Mouse (Mus musculus) MEL (cell line): ENCODE results near the gene Arhgef25.

ENCODE experiments used
- CHD1 ChIP-seq: IDR thresholded peaks from 2 replicates; pipeline ENCODE4 v1.6.1; 2012; ENCODE audit warnings: low read depth, mild to moderate bottlenecking, inconsistent platforms, low read length, improper control_type of control experiment
- CTCF ChIP-seq, 3 experiments: IDR thresholded peaks in 2 of 3; conservative IDR thresholded peaks in 1 of 3; 2 replicates each; pipeline ENCODE4 v1.5.1; 2011 to 2012; ENCODE audit warnings: low read length in 3 of 3, low read depth in 2 of 3, mild to moderate bottlenecking in 2 of 3, improper control_type of control experiment in 1 of 3, inconsistent platforms in 1 of 3, mixed read lengths in 1 of 3, moderate library complexity in 1 of 3; ENCODE audit not compliant: control insufficient read depth in 1 of 3, insufficient read depth in 1 of 3, poor library complexity in 1 of 3, severe bottlenecking in 1 of 3
- E2F4 ChIP-seq: IDR thresholded peaks from 2 replicates; pipeline ENCODE4 v1.6.1; 2011; ENCODE audit warnings: low read depth, low read length, improper control_type of control experiment, borderline replicate concordance
- ELF1 ChIP-seq: IDR thresholded peaks from 2 replicates; pipeline ENCODE4 v1.6.1; 2014; ENCODE audit warnings: low read depth, mild to moderate bottlenecking, inconsistent platforms, low read length, improper control_type of control experiment, moderate library complexity
- EP300 ChIP-seq, 2 experiments: IDR thresholded peaks; 2 replicates each; pipeline ENCODE4 v1.6.1; 2011; ENCODE audit warnings: improper control_type of control experiment in 2 of 2, low read length in 2 of 2, low read depth in 1 of 2, mild to moderate bottlenecking in 1 of 2
- JUND ChIP-seq: IDR thresholded peaks from 2 replicates; pipeline ENCODE4 v1.6.1; 2011; ENCODE audit warnings: low read depth, mild to moderate bottlenecking, improper control_type of control experiment, low read length
- MAZ ChIP-seq: IDR thresholded peaks from 2 replicates; pipeline ENCODE4 v1.6.1; 2012; ENCODE audit warnings: low read depth, mild to moderate bottlenecking, inconsistent platforms, low read length, improper control_type of control experiment
- MYB ChIP-seq: IDR thresholded peaks from 2 replicates; pipeline ENCODE4 v1.6.1; 2011; ENCODE audit warnings: mild to moderate bottlenecking, low read depth, low read length, improper control_type of control experiment
- MYC ChIP-seq: IDR thresholded peaks from 2 replicates; pipeline ENCODE4 v1.6.1; 2011; ENCODE audit warnings: low read depth, mild to moderate bottlenecking, low read length, improper control_type of control experiment, moderate library complexity
- POLR2A ChIP-seq, 2 experiments: IDR thresholded peaks; 2 replicates each; pipeline ENCODE4 v1.6.1; 2011 to 2012; ENCODE audit warnings: low read length in 2 of 2, mild to moderate bottlenecking in 2 of 2, control low read depth in 1 of 2, improper control_type of control experiment in 1 of 2, low read depth in 1 of 2, moderate library complexity in 1 of 2; ENCODE audit not compliant: control insufficient read depth in 1 of 2, insufficient read depth in 1 of 2, poor library complexity in 1 of 2
- RCOR1 ChIP-seq: IDR thresholded peaks from 2 replicates; pipeline ENCODE4 v1.6.1; 2012; ENCODE audit warnings: low read depth, mild to moderate bottlenecking, inconsistent platforms, low read length, improper control_type of control experiment
- TBP ChIP-seq: IDR thresholded peaks from 2 replicates; pipeline ENCODE4 v1.8.0; 2011; ENCODE audit warnings: low read depth, low read length, improper control_type of control experiment
- USF1 ChIP-seq: IDR thresholded peaks from 2 replicates; pipeline ENCODE4 v1.6.1; 2014; ENCODE audit warnings: low read depth, mild to moderate bottlenecking, inconsistent platforms, low read length, improper control_type of control experiment, moderate library complexity
- ZMIZ1 ChIP-seq: IDR thresholded peaks from 2 replicates; pipeline ENCODE4 v1.6.1; 2012; ENCODE audit warnings: low read depth, mild to moderate bottlenecking, inconsistent platforms, low read length, improper control_type of control experiment, moderate library complexity

GRCm38 (mm10) chr10:127203106-127203505 is 13.2 kb upstream of the Arhgef25 start:
- TF ChIP-seq EP300 (IDR thresholded peaks at IDR 0.05; ENCODE audit: low read depth in 1 of 2, low read length in 2 of 2) (peak in 1 of 2 experiments; percentile 49; a peak in 1 of 4 replicates), TBP (no peak), POLR2A (IDR thresholded peaks at IDR 0.05; ENCODE audit: control insufficient read depth in 1 of 2, insufficient read depth in 1 of 2, low read depth in 1 of 2, low read length in 2 of 2, poor library complexity in 1 of 2) (no peak), CTCF (IDR thresholded peaks at IDR 0.05 in 2 of 3, conservative IDR thresholded peaks at IDR 0.05 in 1 of 3; ENCODE audit: control insufficient read depth in 1 of 3, insufficient read depth in 1 of 3, low read depth in 2 of 3, low read length in 3 of 3, poor library complexity in 1 of 3, severe bottlenecking in 1 of 3) (no peak), E2F4 (no peak), ZMIZ1 (no peak), JUND (no peak), MYC (no peak), CHD1 (no peak), USF1 (no peak), MAZ (no peak), ELF1 (no peak), RCOR1 (no peak), MYB (no peak)
